Mouse (Mus musculus): Measurements from ENCODE around the gene Rps6kc1. TPM values are rescaled to one million over a fixed set of nuclear protein-coding genes. Genes with fewer than 3 reads are reported as not detected.

The Rps6kc1 gene
- polyA plus RNA-seq, 1 experiment, result 36.2 TPM

- no peak for TF ChIP-seq GATA1 (IDR thresholded peaks at IDR 0.05; ENCODE audit: low read length)
Observed at GRCm38 (mm10) chr1:190871068-190871467, 40.5 kb downstream of the Rps6kc1 start.

- no peak for TF ChIP-seq GATA1 (IDR thresholded peaks at IDR 0.05; ENCODE audit: low read length)
Observed at GRCm38 (mm10) chr1:190869996-190870395, 41.6 kb downstream of the Rps6kc1 start.

- TF ChIP-seq GATA1 (IDR thresholded peaks at IDR 0.05; ENCODE audit: low read length), result no peak
Observed at GRCm38 (mm10) chr1:190868790-190869189, 42.8 kb downstream of the Rps6kc1 start.

GRCm38 (mm10) chr1:190861626-190862025 is 49.9 kb downstream of the Rps6kc1 start:
- TF ChIP-seq GATA1 (IDR thresholded peaks at IDR 0.05; ENCODE audit: low read length), result no peak

GRCm38 (mm10) chr1:190854465-190854864 is 57.1 kb downstream of the Rps6kc1 start:
- no peak for TF ChIP-seq GATA1 (IDR thresholded peaks at IDR 0.05; ENCODE audit: low read length)

GRCm38 (mm10) chr1:190849162-190849865 is 62.3 kb downstream of the Rps6kc1 start:
- TF ChIP-seq GATA1 (IDR thresholded peaks at IDR 0.05; ENCODE audit: low read length), result no peak

GRCm38 (mm10) chr1:190848676-190849075 is 62.9 kb downstream of the Rps6kc1 start:
- TF ChIP-seq GATA1 (IDR thresholded peaks at IDR 0.05; ENCODE audit: low read length), result no peak

- TF ChIP-seq GATA1 (IDR thresholded peaks at IDR 0.05; ENCODE audit: low read length), result no peak
Observed at GRCm38 (mm10) chr1:190846956-190847355, 64.6 kb downstream of the Rps6kc1 start.

- TF ChIP-seq GATA1 (IDR thresholded peaks at IDR 0.05; ENCODE audit: low read length), result no peak
Observed at GRCm38 (mm10) chr1:190846074-190846730, 65.4 kb downstream of the Rps6kc1 start.

- TF ChIP-seq GATA1 (IDR thresholded peaks at IDR 0.05; ENCODE audit: low read length), result no peak
Observed at GRCm38 (mm10) chr1:190845419-190845818, 66.2 kb downstream of the Rps6kc1 start.

GRCm38 (mm10) chr1:190844356-190844755 is 67.2 kb downstream of the Rps6kc1 start:
- no peak for TF ChIP-seq GATA1 (IDR thresholded peaks at IDR 0.05; ENCODE audit: low read length)

GRCm38 (mm10) chr1:190836046-190836445 is 75.5 kb downstream of the Rps6kc1 start:
- TF ChIP-seq GATA1 (IDR thresholded peaks at IDR 0.05; ENCODE audit: low read length), result no peak

GRCm38 (mm10) chr1:190834201-190834907 is 77.2 kb downstream of the Rps6kc1 start:
- no peak for TF ChIP-seq GATA1 (IDR thresholded peaks at IDR 0.05; ENCODE audit: low read length)

- TF ChIP-seq GATA1 (IDR thresholded peaks at IDR 0.05; ENCODE audit: low read length), result no peak
Observed at GRCm38 (mm10) chr1:190832965-190833630, 78.5 kb downstream of the Rps6kc1 start.

- no peak for TF ChIP-seq GATA1 (IDR thresholded peaks at IDR 0.05; ENCODE audit: low read length)
Observed at GRCm38 (mm10) chr1:190831839-190832497, 79.6 kb downstream of the Rps6kc1 start.
